Mouse (Mus musculus) inflammation-experienced regulatory T-cells, adult 6 months (primary cell): ENCODE measurements around the gene Mrps11. TPM values are rescaled to one million over a fixed set of nuclear protein-coding genes. Genes with fewer than 3 reads are reported as not detected.
A peak's percentile ranks its signal among the peaks of the same experiment; 100 is the strongest.

ENCODE experiments used
- ATAC-seq: one replicate; pipeline ENCODE4 v1.8.0; 2017
- polyA plus RNA-seq, 3 experiments: library from polyadenylated mRNA; unstranded; fragments of 100-300 nt; shearing (Covaris generic); gene quantifications; one replicate each; pipeline ENCODE4 v1.2.1; 2017

Gene Mrps11
- polyA plus RNA-seq, 3 experiments from 2014 or later = 54.8 to 58.3 (median 57.1) TPM

GRCm38 (mm10) chr7:78793895-78794570 is 11.1 kb downstream of the Mrps11 start:
- ATAC-seq = peak; percentile 46

GRCm38 (mm10) chr7:78794571-78795092 is 11.7 kb downstream of the Mrps11 start:
- no peak for ATAC-seq

DNA sequence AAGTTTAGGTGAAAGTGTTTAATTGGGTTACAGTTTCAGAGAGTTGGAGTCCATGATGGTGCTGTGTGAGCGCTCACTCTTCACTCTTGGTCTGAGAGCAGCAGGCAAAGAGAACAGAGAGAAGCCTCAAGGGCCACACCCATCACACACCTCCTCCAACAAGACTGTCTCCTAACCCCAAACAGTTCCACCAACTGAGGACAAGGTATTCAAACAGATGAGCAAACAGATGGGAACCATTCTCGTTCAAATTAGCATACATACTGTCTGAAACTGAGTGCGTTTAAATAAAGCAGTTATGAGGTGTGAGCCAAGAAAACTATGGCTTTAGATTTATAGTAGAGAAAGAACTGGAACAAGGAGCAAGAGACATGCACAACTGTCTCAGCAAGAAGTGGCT is 13.7 kb downstream of the Mrps11 start:
- ATAC-seq = no peak

DNA sequence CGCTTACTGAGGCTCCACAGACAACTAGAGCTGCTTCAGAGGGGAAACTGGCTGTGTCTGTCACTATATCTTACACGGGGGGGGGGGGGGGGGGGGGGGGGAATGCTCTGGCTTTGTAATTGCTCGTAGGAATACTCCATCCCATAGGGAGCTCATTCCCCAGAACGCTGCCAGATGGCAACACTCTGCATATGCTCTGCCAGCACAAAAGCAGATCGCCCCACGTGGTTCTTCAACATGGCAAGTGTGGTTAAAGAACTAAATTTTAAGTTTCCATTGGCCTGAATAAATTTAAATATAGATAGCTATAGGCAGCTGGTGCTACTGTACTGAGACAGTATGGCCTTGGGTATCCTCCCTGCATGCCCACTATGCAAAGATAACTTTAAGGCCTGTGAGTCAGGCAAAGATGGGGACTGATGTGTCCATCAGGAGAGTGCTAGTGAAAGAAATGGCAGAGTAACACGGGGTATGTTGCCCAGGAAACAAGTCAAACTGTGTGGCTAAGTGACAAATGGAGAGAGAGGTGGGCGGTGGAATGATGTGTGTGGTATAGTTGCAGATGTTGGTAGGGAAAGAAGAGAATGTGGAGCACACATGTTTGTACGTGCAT is 15.0 kb downstream of the Mrps11 start:
- ATAC-seq = no peak

DNA sequence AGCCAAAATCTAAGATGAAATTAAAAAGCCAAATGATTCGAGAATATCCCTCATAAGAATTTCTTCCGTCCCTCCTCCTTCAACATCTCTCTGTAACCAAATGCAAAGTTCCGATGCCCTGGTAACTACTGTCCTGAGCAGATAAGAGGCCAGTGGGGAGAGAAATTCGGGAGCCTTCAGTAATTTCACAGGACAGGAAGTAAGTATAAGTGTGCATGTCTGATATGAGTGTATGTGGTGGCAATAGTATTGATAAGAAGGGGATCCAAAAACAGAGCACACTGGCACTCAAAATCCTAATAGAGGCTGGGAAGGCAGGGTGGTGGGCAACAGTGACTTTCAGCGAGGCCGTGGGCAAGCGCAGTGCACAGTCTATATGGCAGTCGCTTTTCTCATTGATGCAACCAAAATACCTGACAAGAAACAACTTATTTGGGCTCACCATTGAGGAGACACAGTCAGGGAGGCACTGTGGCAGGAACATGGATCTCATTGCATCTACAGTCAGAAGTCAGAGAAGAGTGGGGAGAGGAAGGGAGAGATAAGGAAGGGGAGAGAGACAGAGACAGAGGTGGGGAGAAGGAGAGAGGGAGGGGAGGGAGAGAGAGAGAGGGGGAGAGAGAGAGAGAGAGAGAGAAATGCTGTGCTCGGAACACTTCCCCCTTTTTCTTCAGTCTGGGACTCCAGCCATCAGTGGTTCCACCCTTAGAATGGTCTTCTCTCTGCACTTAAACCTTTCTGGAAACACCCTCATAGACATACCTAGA is 17.0 kb downstream of the Mrps11 start:
- no peak for ATAC-seq

GRCm38 (mm10) chr7:78803841-78804240 is 20.9 kb downstream of the Mrps11 start:
- no peak for ATAC-seq

DNA sequence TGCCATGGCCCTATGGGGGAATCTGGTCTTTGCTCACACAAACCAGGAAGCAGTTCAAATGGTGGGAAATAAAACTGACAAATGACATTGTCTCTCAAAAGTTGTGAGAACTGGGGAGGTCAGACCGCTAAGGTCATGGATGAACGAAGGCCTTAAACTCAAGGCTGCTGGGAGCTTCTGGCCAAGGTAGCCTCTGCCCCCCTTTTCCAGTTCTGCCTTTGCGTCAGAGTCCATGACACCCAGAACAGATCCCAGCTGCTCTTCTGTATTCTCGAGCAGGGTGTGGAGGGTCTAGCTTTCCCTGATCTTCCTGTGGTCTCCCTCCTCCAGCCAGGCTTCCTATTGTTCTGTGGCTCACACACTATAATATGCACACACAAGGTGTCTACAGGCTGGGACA is 24.3 kb downstream of the Mrps11 start:
- no peak for ATAC-seq

DNA sequence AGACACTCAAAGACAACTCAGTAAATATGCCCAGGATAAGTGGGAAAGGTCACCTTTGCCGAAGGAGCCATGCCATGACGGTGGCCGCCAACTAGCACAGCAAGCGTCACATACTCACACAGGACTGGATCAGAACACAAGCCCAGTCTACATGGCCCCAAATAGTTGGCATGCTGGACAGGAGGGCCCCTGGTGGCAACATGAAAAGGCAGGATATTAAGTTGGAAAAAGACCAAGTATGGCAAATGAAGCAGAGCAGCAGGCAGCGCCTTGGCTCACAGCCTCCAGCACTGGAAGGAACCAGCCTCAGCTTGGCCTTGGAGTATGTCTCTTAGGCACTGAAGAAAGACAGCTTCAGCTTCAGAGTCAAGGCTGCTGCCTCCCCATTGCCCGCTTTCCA is 30.9 kb downstream of the Mrps11 start:
- no peak for ATAC-seq

GRCm38 (mm10) chr7:78814766-78815165 is 31.8 kb downstream of the Mrps11 start:
- ATAC-seq = no peak

- no peak for ATAC-seq
Observed at GRCm38 (mm10) chr7:78818336-78818735, 35.4 kb downstream of the Mrps11 start.

DNA sequence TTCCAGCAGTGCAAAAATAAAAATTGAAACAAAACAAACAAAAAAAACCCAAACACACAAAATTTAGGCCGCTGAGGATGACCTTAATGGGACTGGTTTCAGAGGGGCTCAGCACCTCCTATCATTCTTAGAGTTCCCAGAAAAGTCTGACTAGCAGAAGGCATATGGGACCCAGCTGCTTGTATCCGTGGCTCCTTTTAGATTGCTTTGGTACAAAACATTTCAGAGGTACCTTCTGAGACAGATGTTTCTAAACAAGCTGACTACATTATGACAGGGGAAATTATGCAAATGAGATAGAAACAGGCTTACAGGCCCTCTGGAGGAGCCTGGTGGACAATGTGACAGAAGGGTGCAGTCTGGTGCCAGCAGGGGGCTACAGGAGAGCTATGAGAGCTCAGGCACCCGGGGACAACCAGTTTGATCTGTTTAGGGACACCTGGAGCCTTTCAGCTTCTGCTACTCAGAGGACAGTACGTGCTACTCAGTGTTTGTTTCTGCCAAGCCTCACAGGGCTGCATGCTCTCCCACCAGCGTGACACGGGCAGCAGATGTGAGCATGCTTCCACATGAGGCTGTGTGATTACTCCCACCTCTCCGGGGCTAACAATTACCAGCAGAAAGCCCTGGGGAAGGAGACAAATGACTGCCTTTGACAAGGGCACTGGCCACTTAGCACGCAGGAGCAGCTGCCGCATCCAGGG is 43.9 kb downstream of the Mrps11 start:
- ATAC-seq = no peak

DNA sequence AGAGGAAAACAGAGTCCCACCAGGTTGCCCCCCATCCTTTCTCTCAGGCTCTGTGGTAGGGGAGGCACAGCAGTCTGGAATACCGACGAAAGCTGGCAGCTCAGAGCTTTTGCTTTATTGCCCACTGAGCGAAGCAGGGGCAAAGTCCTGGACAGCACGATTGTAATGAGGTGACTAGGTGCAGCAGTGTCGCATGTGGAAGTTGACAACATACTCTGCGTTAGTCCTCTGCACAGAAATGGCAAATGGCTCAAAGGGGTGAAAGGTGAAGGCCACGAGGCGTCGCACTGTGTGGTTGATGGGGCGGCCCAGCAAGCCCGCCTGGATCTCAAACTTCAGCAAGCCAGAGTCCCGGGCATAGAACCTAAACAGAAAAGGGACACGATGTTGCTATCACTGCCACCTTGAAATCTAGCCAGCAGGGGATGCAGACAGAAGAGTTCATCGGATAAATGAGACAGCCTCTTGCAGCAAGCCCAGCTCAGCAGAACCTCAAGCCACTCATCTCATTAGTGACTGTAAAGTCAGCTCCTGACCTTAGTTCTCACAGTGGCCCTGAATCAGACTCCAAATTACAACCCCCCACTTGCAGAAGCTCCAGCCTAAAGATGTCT is 44.9 kb downstream of the Mrps11 start:
- ATAC-seq = no peak

- no peak for ATAC-seq
Observed at GRCm38 (mm10) chr7:78835656-78836055, 52.7 kb downstream of the Mrps11 start.

DNA sequence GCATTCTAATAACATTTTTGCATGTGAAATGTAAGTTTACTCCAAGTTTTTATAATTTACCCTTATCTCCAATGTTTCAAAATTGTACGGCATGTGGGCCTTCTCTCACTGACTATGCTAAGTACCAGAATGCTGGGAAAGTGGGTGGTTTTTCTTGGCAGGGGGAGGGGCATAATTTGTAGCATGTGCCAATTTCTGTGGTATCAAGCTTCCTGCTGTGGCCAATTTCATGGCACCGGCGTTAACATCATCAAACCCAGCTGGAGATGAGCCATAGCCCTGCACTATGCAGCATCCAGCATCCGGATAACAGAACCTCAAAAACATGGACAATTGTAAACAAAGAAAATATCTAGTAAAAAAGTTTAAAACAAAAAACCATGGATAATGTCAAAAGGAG is 54.3 kb downstream of the Mrps11 start:
- ATAC-seq = no peak

DNA sequence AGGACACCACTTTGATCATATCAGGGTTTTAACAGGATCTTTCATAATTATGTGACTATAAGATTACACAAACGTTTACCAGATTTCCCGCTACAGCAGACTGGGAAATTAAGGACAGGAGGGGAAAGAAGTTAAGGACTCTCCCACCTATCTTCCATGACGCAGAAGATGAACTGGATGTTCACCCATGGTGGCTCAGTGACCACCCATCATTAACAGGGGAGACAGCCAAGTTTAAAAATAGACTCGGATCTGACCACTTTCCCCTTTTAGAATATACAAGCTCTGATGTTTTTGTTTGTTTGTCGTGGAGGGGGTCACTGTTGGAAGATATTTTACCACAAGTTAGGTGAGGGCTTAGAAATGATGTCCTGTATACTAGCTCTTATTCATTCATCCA is 58.7 kb downstream of the Mrps11 start:
- no peak for ATAC-seq

Other genes with a start within 250 kb of the Mrps11 start
- gene Ntrk3, start 45.1 kb upstream of the Mrps11 start, polyA plus RNA-seq = 10 to 100 TPM in 2 of 3 experiments, 1 to 10 TPM in 1; 9.2 to 15.0 (median 13.5) TPM
- 10 to 100 TPM; 71.8 to 77.0 (median 73.2) TPM for gene Mrpl46, start 412 bp downstream of the Mrps11 start, polyA plus RNA-seq
- 10 to 100 TPM in 2 of 3 experiments, 1 to 10 TPM in 1; 9.4 to 18.9 (median 16.1) TPM for gene Det1, start 64.1 kb downstream of the Mrps11 start, polyA plus RNA-seq
- 10 to 100 TPM; 21.2 to 26.0 (median 21.2) TPM for gene Aen, start 112.7 kb downstream of the Mrps11 start, polyA plus RNA-seq
- 10 to 100 TPM; 89.9 to 95.8 (median 92.5) TPM for gene Isg20, start 130.3 kb downstream of the Mrps11 start, polyA plus RNA-seq